Mouse (Mus musculus) mature B cell (primary cell): ENCODE data around the gene Rabepk.
"Not testable (repeated sequence)": the region's sequence is repeated elsewhere in the genome, so short reads cannot be mapped to it uniquely, and the experiment has no call there.

Source experiments
- in situ Hi-C: fragments of 300-500 bp; cut with MboI; formaldehyde crosslinking; loops from 2 replicates; pipeline ENCODE4 v1.14.3; 2019

Gene Rabepk

DNA sequence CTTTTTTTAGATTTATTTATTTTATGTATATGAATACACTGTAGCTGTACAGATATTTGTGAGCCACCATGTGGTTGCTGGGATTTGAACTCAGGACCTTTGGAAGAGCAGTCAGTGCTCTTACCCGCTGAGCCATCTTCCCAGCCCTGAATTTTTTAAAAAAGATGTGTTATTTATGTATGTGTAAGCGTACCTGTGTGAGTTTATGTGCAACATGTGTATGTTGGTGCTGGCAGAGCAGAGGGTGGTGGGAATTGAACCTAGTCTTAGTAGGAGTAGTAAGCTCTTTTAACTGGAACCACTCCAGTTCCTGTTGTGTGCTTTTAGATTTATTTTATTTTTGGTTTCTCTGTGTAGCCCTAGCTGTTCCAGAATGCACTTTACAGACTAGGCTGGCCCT is 4.5 kb upstream of the Rabepk start:
- in situ Hi-C loops, result no loop called here

GRCm38 (mm10) chr2:34803746-34804145 is 4.0 kb upstream of the Rabepk start:
- in situ Hi-C loops, result no loop called here

- in situ Hi-C loops, result not testable (repeated sequence)
Measured at GRCm38 (mm10) chr2:34802565-34803245, 3.0 kb upstream of the Rabepk start.

- in situ Hi-C loops, result no loop called here
Measured at GRCm38 (mm10) chr2:34801516-34802482, 2.1 kb upstream of the Rabepk start.

- in situ Hi-C loops, result no loop called here
Measured at GRCm38 (mm10) chr2:34800371-34800770, 659 bp upstream of the Rabepk start.

- in situ Hi-C loops, result no loop called here
Measured at GRCm38 (mm10) chr2:34795426-34795825, 4.3 kb downstream of the Rabepk start.

DNA sequence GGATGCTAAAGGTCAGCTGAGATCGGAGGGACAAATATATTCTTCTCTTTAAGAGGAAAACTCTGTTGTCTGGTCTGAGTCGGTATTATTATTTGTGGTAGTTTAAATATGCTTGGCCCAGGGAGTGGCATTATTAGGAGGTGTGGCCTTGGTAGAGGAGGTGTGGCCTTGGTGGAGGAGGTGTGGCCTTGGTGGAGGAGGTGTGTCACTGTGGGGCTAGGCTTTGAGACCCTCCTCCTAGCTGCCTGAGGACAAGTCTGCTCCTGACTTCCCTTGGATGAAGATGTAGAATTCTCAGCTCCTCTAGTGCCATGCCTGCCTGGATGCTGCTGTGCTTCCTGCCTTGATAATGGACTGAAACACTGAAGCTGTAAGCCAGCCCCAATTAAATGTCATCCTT is 5.2 kb downstream of the Rabepk start:
- in situ Hi-C loops, result no loop called here

DNA sequence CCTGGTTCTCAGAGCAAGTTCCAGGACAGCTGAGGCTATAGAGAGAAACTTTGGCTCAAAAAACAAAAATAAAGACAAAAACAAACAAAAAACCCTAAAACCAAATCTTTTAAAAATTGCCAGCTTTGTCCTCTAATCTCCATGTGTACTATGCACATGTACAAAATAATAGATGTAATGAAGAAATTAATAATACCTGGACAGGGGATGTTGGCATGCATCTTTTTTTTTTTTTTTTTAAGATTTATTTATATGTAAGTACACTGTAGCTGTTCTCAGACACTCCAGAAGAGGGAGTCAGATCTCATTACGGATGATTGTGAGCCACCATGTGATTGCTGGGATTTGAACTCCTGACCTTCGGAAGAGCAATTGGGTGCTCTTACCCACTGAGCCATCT is 7.2 kb downstream of the Rabepk start:
- in situ Hi-C loops, result not testable (repeated sequence)

- in situ Hi-C loops, result no loop called here
Measured at GRCm38 (mm10) chr2:34790282-34790681, 9.4 kb downstream of the Rabepk start.

GRCm38 (mm10) chr2:34784085-34784484 is 15.6 kb downstream of the Rabepk start:
- in situ Hi-C loops, result no loop called here

GRCm38 (mm10) chr2:34783064-34784020 is 16.4 kb downstream of the Rabepk start:
- in situ Hi-C loops, result no loop called here

- in situ Hi-C loops, result no loop called here
Measured at GRCm38 (mm10) chr2:34777237-34777868, 22.4 kb downstream of the Rabepk start.

GRCm38 (mm10) chr2:34774493-34774892 is 25.2 kb downstream of the Rabepk start:
- in situ Hi-C loops, result no loop called here

DNA sequence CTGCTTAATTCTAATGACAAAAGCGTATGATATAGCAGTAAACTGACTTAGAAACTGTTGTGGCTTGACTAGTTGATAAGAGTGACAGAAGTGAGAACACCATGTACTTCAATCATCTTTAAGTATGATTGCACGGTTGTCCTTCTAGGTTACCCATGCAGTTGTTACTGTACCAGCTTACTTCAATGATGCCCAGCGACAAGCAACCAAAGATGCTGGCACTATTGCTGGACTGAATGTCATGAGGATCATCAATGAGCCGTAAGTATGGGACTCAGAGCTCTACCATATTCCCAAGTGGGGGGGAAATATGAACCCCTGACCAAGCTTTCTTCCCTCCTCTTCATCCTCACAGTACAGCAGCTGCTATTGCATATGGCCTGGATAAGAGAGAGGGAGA is 26.0 kb downstream of the Rabepk start:
- in situ Hi-C loops, result no loop called here

DNA sequence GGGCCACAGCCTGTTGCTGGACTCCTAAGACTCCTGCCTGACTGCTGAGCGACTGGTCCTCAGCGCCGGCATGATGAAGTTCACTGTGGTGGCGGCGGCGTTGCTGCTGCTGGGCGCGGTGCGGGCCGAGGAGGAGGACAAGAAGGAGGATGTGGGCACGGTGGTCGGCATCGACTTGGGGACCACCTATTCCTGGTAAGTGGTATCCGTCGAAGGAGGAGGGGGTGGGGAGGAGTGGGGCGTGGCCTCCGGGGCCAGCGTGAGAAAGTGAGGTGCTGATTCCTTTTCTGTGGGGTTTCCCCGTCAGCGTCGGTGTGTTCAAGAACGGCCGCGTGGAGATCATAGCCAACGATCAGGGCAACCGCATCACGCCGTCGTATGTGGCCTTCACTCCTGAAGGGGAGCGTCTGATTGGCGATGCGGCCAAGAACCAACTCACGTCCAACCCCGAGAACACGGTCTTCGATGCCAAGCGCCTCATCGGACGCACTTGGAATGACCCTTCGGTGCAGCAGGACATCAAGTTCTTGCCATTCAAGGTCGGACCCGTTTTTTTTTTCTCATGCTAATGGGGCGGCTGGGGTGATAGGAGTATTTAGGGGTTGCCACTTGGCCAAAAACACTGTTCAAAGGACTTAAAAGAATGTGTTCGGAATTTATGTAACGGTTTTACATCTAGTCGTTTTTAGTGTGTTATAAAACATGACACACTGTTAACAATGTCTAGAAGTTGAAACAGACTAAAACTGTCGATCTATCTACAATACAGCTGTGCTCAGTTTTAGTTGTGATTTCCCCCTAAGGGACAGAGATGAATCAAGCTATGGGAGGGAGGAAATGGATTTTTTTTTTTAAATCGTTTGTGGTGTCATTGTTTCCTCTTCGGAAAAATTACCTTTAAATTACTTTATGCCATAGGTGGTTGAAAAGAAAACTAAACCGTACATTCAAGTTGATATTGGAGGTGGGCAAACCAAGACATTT is 27.2 kb downstream of the Rabepk start:
- in situ Hi-C loops, result no loop called here

DNA sequence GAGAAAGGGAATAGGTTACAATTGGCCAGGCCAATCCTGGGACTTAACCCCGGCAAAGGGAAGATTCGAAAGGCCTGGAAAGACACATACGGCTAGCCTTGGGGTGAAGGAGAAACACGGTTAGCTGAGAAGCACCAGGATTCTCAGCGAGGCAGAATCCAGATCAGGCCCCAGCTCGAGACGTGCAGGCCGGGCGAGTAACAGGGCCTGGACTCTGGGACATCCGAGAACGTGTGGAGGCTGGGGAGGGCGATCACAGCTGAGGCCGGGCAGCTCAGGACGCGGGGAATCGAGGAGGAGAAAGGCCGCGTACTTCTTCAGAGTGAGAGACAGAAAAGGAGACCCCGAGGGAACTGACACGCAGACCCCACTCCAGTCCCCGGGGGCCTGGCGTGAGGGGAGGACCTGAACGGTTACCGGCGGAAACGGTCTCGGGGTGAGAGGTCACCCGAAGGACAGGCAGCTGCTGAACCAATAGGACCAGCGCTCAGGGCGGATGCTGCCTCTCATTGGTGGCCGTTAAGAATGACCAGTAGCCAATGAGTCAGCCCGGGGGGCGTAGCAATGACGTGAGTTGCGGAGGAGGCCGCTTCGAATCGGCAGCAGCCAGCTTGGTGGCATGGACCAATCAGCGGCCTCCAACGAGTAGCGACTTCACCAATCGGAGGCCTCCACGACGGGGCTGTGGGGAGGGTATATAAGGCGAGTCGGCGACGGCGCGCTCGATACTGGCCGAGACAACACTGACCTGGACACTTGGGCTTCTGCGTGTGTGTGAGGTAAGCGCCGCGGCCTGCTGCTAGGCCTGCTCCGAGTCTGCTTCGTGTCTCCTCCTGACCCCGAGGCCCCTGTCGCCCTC is 28.1 kb downstream of the Rabepk start, which contains the start of gene Hspa5:
Gene Hspa5 (plus strand): TSS at position 603 of the 859 bp plus-strand sequence.
- in situ Hi-C loops, result no loop called here

DNA sequence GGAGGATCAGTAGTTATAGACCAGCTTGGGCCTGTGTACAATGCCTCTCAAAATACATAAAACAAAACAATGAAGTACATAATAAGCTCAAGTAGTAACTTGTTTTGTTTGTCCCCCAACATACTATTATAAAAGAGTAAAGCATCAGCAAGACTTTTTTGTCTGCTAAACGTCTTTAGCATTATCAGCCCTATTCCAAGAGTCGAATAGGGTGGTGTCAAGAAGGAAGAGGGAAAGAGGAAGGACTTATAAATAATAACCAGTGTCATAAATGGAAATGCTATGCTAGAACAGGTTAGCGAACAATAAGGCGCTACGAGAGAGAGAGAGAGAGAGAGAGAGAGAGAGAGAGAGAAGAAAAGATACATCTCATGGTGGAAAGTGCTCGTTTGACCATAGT is 28.8 kb downstream of the Rabepk start:
- in situ Hi-C loops, result no loop called here

- in situ Hi-C loops, result no loop called here
Measured at GRCm38 (mm10) chr2:34770049-34770448, 29.7 kb downstream of the Rabepk start.

GRCm38 (mm10) chr2:34764801-34765200 is 34.9 kb downstream of the Rabepk start:
- in situ Hi-C loops, result no loop called here
